Comparison of ENCODE assay signal across 24 mouse cellular contexts in the genomic region with DNA sequence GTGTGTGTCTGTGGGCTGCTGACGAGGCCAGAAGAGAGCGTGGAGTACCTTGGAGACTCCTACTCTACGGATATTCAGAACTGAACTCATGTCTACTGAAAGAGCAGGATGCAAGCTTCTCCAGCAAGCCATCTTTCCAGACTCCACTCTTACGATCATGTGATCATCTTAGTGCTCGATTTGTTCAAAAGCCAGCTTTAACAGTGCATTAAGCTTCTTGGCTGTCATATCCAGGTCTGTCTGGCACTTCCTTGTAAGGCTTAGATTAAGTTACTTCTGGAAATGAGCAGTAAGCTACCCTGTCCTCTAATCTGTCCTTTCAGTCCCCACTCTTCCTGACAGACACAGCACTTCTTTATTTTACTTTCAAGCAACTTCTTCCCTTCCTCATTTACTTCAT. TPM values are rescaled to one million over a fixed set of nuclear protein-coding genes. Genes with fewer than 3 reads are reported as not detected.
DNase-seq lines count a peak whose midpoint lies in the region; ATAC-seq and TF ChIP-seq lines count a peak whose summit lies in the region.
"Had no signal": no experiment of that assay in that cellular context is flagged by ENCODE, and none has a peak within 500 bp of the region (broad histone marks: within the 10 kb centered on the region; RNA-seq: fewer than 3 reads in every experiment).

No protein-coding gene starts in this region.

- no peaks in the 10 kb centered on the region for H3K9me3 ChIP-seq in forebrain, embryonic 15.5 days
- H3K9me3 ChIP-seq in forebrain, postnatal 0 days (ENCODE audit: low read length), result no peaks in the 10 kb centered on the region
- no peaks in the 10 kb centered on the region for H3K9me3 ChIP-seq in heart, embryonic 13.5 days
- no peaks in the 10 kb centered on the region for H3K9me3 ChIP-seq in heart, embryonic 11.5 days (replicated peaks; ENCODE audit: control insufficient read depth, low read length)
- H3K9me3 ChIP-seq in limb, embryonic 13.5 days, result no peaks in the 10 kb centered on the region
- H3K9me3 ChIP-seq in limb, embryonic 10.5 days (replicated peaks), result no peaks in the 10 kb centered on the region
- H3K9me3 ChIP-seq: midbrain, embryonic 15.5 days had no signal

- no peak overlapping the region for H3K9ac ChIP-seq in forebrain, embryonic 15.5 days (replicated peaks)
- H3K9ac ChIP-seq in forebrain, postnatal 0 days, result no peak overlapping the region
- H3K9ac ChIP-seq in heart, embryonic 13.5 days, result no peak overlapping the region
- H3K9ac ChIP-seq in heart, embryonic 11.5 days (ENCODE audit: low read depth, low read length), result no peak overlapping the region
- no peak overlapping the region for H3K9ac ChIP-seq in limb, embryonic 13.5 days
- H3K9ac ChIP-seq: hindbrain, embryonic 14.5 days; midbrain, embryonic 15.5 days had no signal

- DNase-seq in forebrain, postnatal 0 days, result no peak
- no peak for DNase-seq in limb, embryonic 10.5 days (ENCODE audit: low spot score)
- no peak for DNase-seq in kidney, postnatal 4 days
- DNase-seq: adrenal gland, postnatal 25 days; cerebellum, adult 18-20 months; cerebellum, postnatal 25 days; embryo, embryonic 11 days; gastrocnemius, adult 2 months; kidney, adult 11 months; kidney, postnatal 10 days; liver; lung, adult 18-20 months; spleen, adult 18-20 months; thymus, postnatal 4 days had no signal

- H3K4me1 ChIP-seq in forebrain, embryonic 15.5 days, result peaks cover 4% of the 10 kb centered on the region; the same call in 1 of the 2 replicates
- H3K4me1 ChIP-seq in forebrain, postnatal 0 days (ENCODE audit: insufficient read depth), result no peaks in the 10 kb centered on the region
- H3K4me1 ChIP-seq in heart, embryonic 13.5 days, result peaks cover 16% of the 10 kb centered on the region
- peaks cover 3% of the 10 kb centered on the region; the same call in 1 of the 2 replicates for H3K4me1 ChIP-seq in heart, embryonic 11.5 days (ENCODE audit: control insufficient read depth, insufficient read depth, low read length)
- peaks cover 12% of the 10 kb centered on the region; the same call in 1 of the 2 replicates for H3K4me1 ChIP-seq in limb, embryonic 13.5 days
- no peaks in the 10 kb centered on the region for H3K4me1 ChIP-seq in limb, embryonic 10.5 days
- peaks cover 3% of the 10 kb centered on the region; the same call in 1 of the 2 replicates for H3K4me1 ChIP-seq in small intestine, adult 2 months (ENCODE audit: control insufficient read depth, insufficient read depth, insufficient read length, low read length)
- H3K4me1 ChIP-seq: midbrain, embryonic 15.5 days had no signal

- no peak overlapping the region for H3K4me3 ChIP-seq in forebrain, embryonic 15.5 days
- no peak overlapping the region for H3K4me3 ChIP-seq in forebrain, postnatal 0 days (ENCODE audit: low read depth, low read length)
- no peak overlapping the region for H3K4me3 ChIP-seq in heart, embryonic 13.5 days
- no peak overlapping the region for H3K4me3 ChIP-seq in heart, embryonic 11.5 days (ENCODE audit: low read depth, low read length)
- H3K4me3 ChIP-seq in limb, embryonic 13.5 days, result no peak overlapping the region
- H3K4me3 ChIP-seq in limb, embryonic 10.5 days, result no peak overlapping the region
- H3K4me3 ChIP-seq in small intestine, adult 2 months (ENCODE audit: low read depth, low read length), result no peak overlapping the region
- H3K4me3 ChIP-seq: gastrocnemius, adult 2 months; midbrain, embryonic 15.5 days; myocyte had no signal

- TF ChIP-seq POLR2A in small intestine, adult 2 months (IDR thresholded peaks at IDR 0.05; ENCODE audit: low read depth, low read length), result no peak

- no peak overlapping the region for H3K27ac ChIP-seq in forebrain, embryonic 15.5 days (replicated peaks)
- no peak overlapping the region for H3K27ac ChIP-seq in forebrain, postnatal 0 days (ENCODE audit: low read depth, low read length)
- peak overlapping the region; percentile 67; the same call in 1 of the 2 replicates for H3K27ac ChIP-seq in heart, embryonic 13.5 days (replicated peaks)
- H3K27ac ChIP-seq in heart, embryonic 11.5 days (ENCODE audit: low read depth, low read length), result no peak overlapping the region
- no peak overlapping the region for H3K27ac ChIP-seq in limb, embryonic 13.5 days
- H3K27ac ChIP-seq in limb, embryonic 10.5 days, result no peak overlapping the region
- peak overlapping the region; percentile 46; the same call in 1 of the 2 replicates for H3K27ac ChIP-seq in small intestine, adult 2 months (ENCODE audit: insufficient read depth, low read depth, low read length)
- H3K27ac ChIP-seq: hindbrain, embryonic 14.5 days; midbrain, embryonic 15.5 days had no signal

- peak; percentile 43; the same call in 1 of the 2 replicates for ATAC-seq in forebrain, embryonic 15.5 days (replicated peaks)
- ATAC-seq in forebrain, postnatal 0 days, result no peak
- ATAC-seq in heart, embryonic 13.5 days (ENCODE audit: extremely low read depth, insufficient number of reproducible peaks, low FRiP score, low TSS enrichment), result no peak
- no peak for ATAC-seq in heart, embryonic 11.5 days (replicated peaks; ENCODE audit: insufficient number of reproducible peaks, low FRiP score, low TSS enrichment)
- 0 out of 2 replicates have a peak, but pooled peaks have one; percentile 11 for ATAC-seq in limb, embryonic 13.5 days (ENCODE audit: low FRiP score, low read depth)
- ATAC-seq: midbrain, embryonic 15.5 days had no signal

- H3K36me3 ChIP-seq in forebrain, embryonic 15.5 days, result no peaks in the 10 kb centered on the region
- no peaks in the 10 kb centered on the region for H3K36me3 ChIP-seq in forebrain, postnatal 0 days (ENCODE audit: insufficient read depth)
- no peaks in the 10 kb centered on the region for H3K36me3 ChIP-seq in heart, embryonic 13.5 days
- no peaks in the 10 kb centered on the region for H3K36me3 ChIP-seq in heart, embryonic 11.5 days (ENCODE audit: control insufficient read depth, insufficient read depth, low read length)
- no peaks in the 10 kb centered on the region for H3K36me3 ChIP-seq in limb, embryonic 13.5 days
- H3K36me3 ChIP-seq in limb, embryonic 10.5 days, result no peaks in the 10 kb centered on the region
- no peaks in the 10 kb centered on the region for H3K36me3 ChIP-seq in small intestine, adult 2 months (ENCODE audit: control insufficient read depth, insufficient read depth, low read length)
- H3K36me3 ChIP-seq: G1E; midbrain, embryonic 15.5 days had no signal

- H3K27me3 ChIP-seq in forebrain, embryonic 15.5 days, result no peaks in the 10 kb centered on the region
- no peaks in the 10 kb centered on the region for H3K27me3 ChIP-seq in forebrain, postnatal 0 days (ENCODE audit: insufficient read depth, low read length)
- H3K27me3 ChIP-seq in heart, embryonic 13.5 days (replicated peaks), result no peaks in the 10 kb centered on the region
- no peaks in the 10 kb centered on the region for H3K27me3 ChIP-seq in heart, embryonic 11.5 days (ENCODE audit: control insufficient read depth, insufficient read depth, low read length)
- H3K27me3 ChIP-seq in limb, embryonic 13.5 days, result no peaks in the 10 kb centered on the region
- H3K27me3 ChIP-seq in limb, embryonic 10.5 days (ENCODE audit: low read depth, poor library complexity, severe bottlenecking), result no peaks in the 10 kb centered on the region
- H3K27me3 ChIP-seq in small intestine, adult 2 months (ENCODE audit: control insufficient read depth, insufficient read depth, low read length), result no peaks in the 10 kb centered on the region
- H3K27me3 ChIP-seq: midbrain, embryonic 15.5 days had no signal

- no peak for TF ChIP-seq CTCF in forebrain, postnatal 0 days (IDR thresholded peaks at IDR 0.05; ENCODE audit: low read depth)
- no peak for TF ChIP-seq CTCF in small intestine, adult 2 months (IDR thresholded peaks at IDR 0.05; ENCODE audit: extremely low read depth, insufficient read length, insufficient replicate concordance, low read depth, low read length)

- no peak overlapping the region for H3K4me2 ChIP-seq in forebrain, embryonic 15.5 days (replicated peaks)
- no peak overlapping the region for H3K4me2 ChIP-seq in forebrain, postnatal 0 days (ENCODE audit: low read depth)
- no peak overlapping the region for H3K4me2 ChIP-seq in heart, embryonic 13.5 days
- H3K4me2 ChIP-seq in heart, embryonic 11.5 days, result no peak overlapping the region
- H3K4me2 ChIP-seq in limb, embryonic 13.5 days (replicated peaks), result no peak overlapping the region
- H3K4me2 ChIP-seq: hindbrain, embryonic 14.5 days; midbrain, embryonic 15.5 days had no signal

- 64% methylated on average over 5 of the region's 5 CpGs for WGBS in forebrain, embryonic 15.5 days
- 70% methylated on average over 5 of the region's 5 CpGs for WGBS in forebrain, postnatal 0 days
- WGBS in heart, embryonic 13.5 days, result 58% methylated on average over 5 of the region's 5 CpGs
- WGBS in heart, embryonic 11.5 days (ENCODE audit: insufficient replicate concordance), result 72% methylated on average over 5 of the region's 5 CpGs
- 70% methylated on average over 4 of the region's 5 CpGs for WGBS in limb, embryonic 13.5 days
- 99% methylated on average over 5 of the region's 5 CpGs for WGBS in limb, embryonic 10.5 days
- 60% methylated on average over 5 of the region's 5 CpGs for WGBS in small intestine, adult 2 months

RNA-seq across cellular contexts. Expression of a gene that starts 20.1 kb away (rescaled TPM):
- 1.9 and 2.4 TPM in 2 replicates for polyA plus RNA-seq in forebrain, embryonic 15.5 days (2015; fragmentation: Nextera tagmentation; extraction: Ambion mirVana)
- 8.9 and 12.5 TPM in 2 replicates for total RNA-seq in forebrain, postnatal 0 days (2014; rRNA removed)
- 1.9 and 2.4 TPM in 2 replicates for polyA plus RNA-seq in forebrain, postnatal 0 days (2015; fragmentation: Nextera tagmentation; extraction: Ambion mirVana)
- 0.62 and 0.83 TPM in 2 replicates for polyA plus RNA-seq in heart, embryonic 13.5 days (2015; fragmentation: Nextera tagmentation; extraction: Ambion mirVana)
- 1.4 and 1.5 TPM in 2 replicates for polyA plus RNA-seq in heart, embryonic 11.5 days (2014; fragmentation: Nextera tagmentation; extraction: Ambion mirVana)
- 1.9 and 2.2 TPM in 2 replicates for polyA plus RNA-seq in limb, embryonic 13.5 days (2015; fragmentation: Nextera tagmentation; extraction: Ambion mirVana)
- polyA plus RNA-seq in limb, embryonic 10.5 days (2016; fragmentation: Nextera tagmentation; extraction: Ambion mirVana), result 0.73 and 1.1 TPM in 2 replicates
- polyA plus RNA-seq in small intestine, adult 2 months (2012; rRNA removed), result 0.08 TPM in 1 of 2 replicates, not detected in the other
- total RNA-seq: megakaryocyte-erythroid progenitor cell, adult 5-6 weeks had no signal
- polyA plus RNA-seq: G1E had no signal

Comparison
In these comparisons a context has a peak if more than half of its experiments do, and no peak if none do; other contexts are left out.
1. ATAC-seq: peak in forebrain, embryonic 15.5 days (single experiment) and limb, embryonic 13.5 days (single experiment); none in forebrain, postnatal 0 days (single experiment), heart, embryonic 13.5 days (single experiment) and heart, embryonic 11.5 days (single experiment).
2. H3K27ac ChIP-seq: peak in heart, embryonic 13.5 days (single experiment) and small intestine, adult 2 months (single experiment); none in forebrain, embryonic 15.5 days (single experiment), forebrain, postnatal 0 days (single experiment), heart, embryonic 11.5 days (single experiment), limb, embryonic 13.5 days (single experiment) and limb, embryonic 10.5 days (single experiment).